Mouse (Mus musculus): ENCODE measurements around the gene Irx2. TPM values are rescaled to one million over a fixed set of nuclear protein-coding genes. Genes with fewer than 3 reads are reported as not detected.

The Irx2 gene
- polyA plus RNA-seq, 1 experiment: not detected

- peaks cover 7% of the 10 kb centered on the region for H3K27me3 ChIP-seq (ENCODE audit: control insufficient read depth, insufficient read depth, low read length)
- no peaks in the 10 kb centered on the region for H3K4me1 ChIP-seq (ENCODE audit: control insufficient read depth, insufficient read depth, insufficient read length)
- H3K36me3 ChIP-seq (ENCODE audit: control insufficient read depth, insufficient read depth, low read length): no peaks in the 10 kb centered on the region
- no peak for DNase-seq (ENCODE audit: low read depth in 1 of 2, low spot score in 2 of 2)
- TF ChIP-seq CTCF (IDR thresholded peaks at IDR 0.05; ENCODE audit: extremely low read depth, insufficient read depth, insufficient read length, insufficient replicate concordance) (no peak), POLR2A (IDR thresholded peaks at IDR 0.05; ENCODE audit: low read depth, low read length) (no peak)
- H3K27ac ChIP-seq (ENCODE audit: insufficient read depth, low read length): no peak overlapping the region
- WGBS: 9% methylated on average over 20 of the region's 20 CpGs
- H3K4me3 ChIP-seq (ENCODE audit: extremely low read depth, insufficient read depth, insufficient read length): no peak overlapping the region
Measured at GRCm38 (mm10) chr13:72636331-72636851, 7.8 kb downstream of the Irx2 start.

- Histone ChIP-seq H3K27me3 (ENCODE audit: control insufficient read depth, insufficient read depth, low read length) (peaks cover 3% of the 10 kb centered on the region; the same call in 1 of the 2 replicates), H3K4me1 (ENCODE audit: control insufficient read depth, insufficient read depth, insufficient read length) (no peaks in the 10 kb centered on the region), H3K27ac (ENCODE audit: insufficient read depth, low read length) (no peak overlapping the region), H3K4me3 (ENCODE audit: extremely low read depth, insufficient read depth, insufficient read length) (no peak overlapping the region), H3K36me3 (ENCODE audit: control insufficient read depth, insufficient read depth, low read length) (no peaks in the 10 kb centered on the region)
- WGBS: 19% methylated on average over 3 of the region's 3 CpGs
- TF ChIP-seq POLR2A (IDR thresholded peaks at IDR 0.05; ENCODE audit: low read depth, low read length) (no peak), CTCF (IDR thresholded peaks at IDR 0.05; ENCODE audit: extremely low read depth, insufficient read depth, insufficient read length, insufficient replicate concordance) (no peak)
- no peak for DNase-seq (ENCODE audit: low read depth in 1 of 2, low spot score in 2 of 2)
Measured at GRCm38 (mm10) chr13:72637536-72637935, 8.9 kb downstream of the Irx2 start.

GRCm38 (mm10) chr13:72638401-72639130 lies 9.9 kb downstream of the Irx2 start:
- H3K4me1 ChIP-seq (ENCODE audit: control insufficient read depth, insufficient read depth, insufficient read length): no peaks in the 10 kb centered on the region
- DNase-seq (ENCODE audit: low read depth in 1 of 2, low spot score in 2 of 2): no peak
- no peaks in the 10 kb centered on the region for H3K36me3 ChIP-seq (ENCODE audit: control insufficient read depth, insufficient read depth, low read length)
- no peak for TF ChIP-seq POLR2A (IDR thresholded peaks at IDR 0.05; ENCODE audit: low read depth, low read length)
- no peak for TF ChIP-seq CTCF (IDR thresholded peaks at IDR 0.05; ENCODE audit: extremely low read depth, insufficient read depth, insufficient read length, insufficient replicate concordance)
- WGBS: 9% methylated on average over 26 of the region's 26 CpGs
- 0 out of 2 replicates have a peak, but pooled peaks cover 3% of the 10 kb centered on the region for H3K27me3 ChIP-seq (ENCODE audit: control insufficient read depth, insufficient read depth, low read length)
- H3K27ac ChIP-seq (ENCODE audit: insufficient read depth, low read length): no peak overlapping the region
- H3K4me3 ChIP-seq (ENCODE audit: extremely low read depth, insufficient read depth, insufficient read length): no peak overlapping the region

GRCm38 (mm10) chr13:72639441-72640130 lies 11.0 kb downstream of the Irx2 start:
- Histone ChIP-seq H3K36me3 (ENCODE audit: control insufficient read depth, insufficient read depth, low read length) (no peaks in the 10 kb centered on the region), H3K27ac (ENCODE audit: insufficient read depth, low read length) (no peak overlapping the region), H3K27me3 (ENCODE audit: control insufficient read depth, insufficient read depth, low read length) (0 out of 2 replicates have a peak, but pooled peaks cover 3% of the 10 kb centered on the region), H3K4me1 (ENCODE audit: control insufficient read depth, insufficient read depth, insufficient read length) (no peaks in the 10 kb centered on the region), H3K4me3 (ENCODE audit: extremely low read depth, insufficient read depth, insufficient read length) (peak overlapping the region; percentile 29; the same call in 1 of the 2 replicates)
- DNase-seq (ENCODE audit: low read depth in 1 of 2, low spot score in 2 of 2): no peak
- TF ChIP-seq POLR2A (IDR thresholded peaks at IDR 0.05; ENCODE audit: low read depth, low read length): no peak
- TF ChIP-seq CTCF (IDR thresholded peaks at IDR 0.05; ENCODE audit: extremely low read depth, insufficient read depth, insufficient read length, insufficient replicate concordance): no peak
- WGBS: 2% methylated on average over 32 of the region's 32 CpGs

GRCm38 (mm10) chr13:72640131-72640521 lies 11.5 kb downstream of the Irx2 start:
- Histone ChIP-seq H3K36me3 (ENCODE audit: control insufficient read depth, insufficient read depth, low read length) (no peaks in the 10 kb centered on the region), H3K27ac (ENCODE audit: insufficient read depth, low read length) (no peak overlapping the region), H3K4me1 (ENCODE audit: control insufficient read depth, insufficient read depth, insufficient read length) (no peaks in the 10 kb centered on the region), H3K27me3 (ENCODE audit: control insufficient read depth, insufficient read depth, low read length) (0 out of 2 replicates have a peak, but pooled peaks cover 3% of the 10 kb centered on the region), H3K4me3 (ENCODE audit: extremely low read depth, insufficient read depth, insufficient read length) (no peak overlapping the region)
- WGBS: 7% methylated on average over 11 of the region's 11 CpGs
- TF ChIP-seq POLR2A (IDR thresholded peaks at IDR 0.05; ENCODE audit: low read depth, low read length) (no peak), CTCF (IDR thresholded peaks at IDR 0.05; ENCODE audit: extremely low read depth, insufficient read depth, insufficient read length, insufficient replicate concordance) (no peak)
- no peak for DNase-seq (ENCODE audit: low read depth in 1 of 2, low spot score in 2 of 2)

- no peaks in the 10 kb centered on the region for H3K4me1 ChIP-seq (ENCODE audit: control insufficient read depth, insufficient read depth, insufficient read length)
- TF ChIP-seq POLR2A (IDR thresholded peaks at IDR 0.05; ENCODE audit: low read depth, low read length): no peak
- no peak for TF ChIP-seq CTCF (IDR thresholded peaks at IDR 0.05; ENCODE audit: extremely low read depth, insufficient read depth, insufficient read length, insufficient replicate concordance)
- no peaks in the 10 kb centered on the region for H3K36me3 ChIP-seq (ENCODE audit: control insufficient read depth, insufficient read depth, low read length)
- WGBS: 8% methylated on average over 1 of the region's 1 CpGs
- no peak overlapping the region for H3K27ac ChIP-seq (ENCODE audit: insufficient read depth, low read length)
- H3K27me3 ChIP-seq (ENCODE audit: control insufficient read depth, insufficient read depth, low read length): no peaks in the 10 kb centered on the region
- no peak for DNase-seq (ENCODE audit: low read depth in 1 of 2, low spot score in 2 of 2)
- H3K4me3 ChIP-seq (ENCODE audit: extremely low read depth, insufficient read depth, insufficient read length): no peak overlapping the region
Measured at GRCm38 (mm10) chr13:72656447-72656846, 27.8 kb downstream of the Irx2 start.

Data from spleen, adult 2 months (tissue).